Mouse (Mus musculus) cortical plate, adult 2 months (tissue): Measurements from ENCODE around the gene E2f7.

Source experiments
- CTCF ChIP-seq: fragments of 200-500 bp; IDR thresholded peaks from 2 replicates; pipeline ENCODE4 v1.5.1; 2011; ENCODE audit warnings: mild to moderate bottlenecking, control low read depth, low read length; ENCODE audit not compliant: insufficient read depth; ENCODE audit errors: extremely low read depth
- POLR2A ChIP-seq: fragments of 200-500 bp; IDR thresholded peaks from 2 replicates; pipeline ENCODE4 v1.6.1; 2011; ENCODE audit warnings: mild to moderate bottlenecking, low read length, control low read depth; ENCODE audit not compliant: insufficient read depth; ENCODE audit errors: extremely low read depth

GRCm38 (mm10) chr10:110773201-110773600, 28.0 kb downstream of the E2f7 start:
- TF ChIP-seq CTCF (no peak), POLR2A (no peak)
